Mouse (Mus musculus) hindbrain, postnatal 0 days (tissue): ENCODE data around the gene Psmb2. TPM values are rescaled to one million over a fixed set of nuclear protein-coding genes. Genes with fewer than 3 reads are reported as not detected.

Source experiments
- ATAC-seq: fragments of 200-750 bp; cut with Nextera tagmentation; 2 replicates; pipeline ENCODE4 v1.8.0; 2017; ENCODE audit warnings: mild to moderate bottlenecking, moderate TSS enrichment, moderate library complexity
- DNase-seq: peaks from one replicate; pipeline ENCODE4 v3.0.0-alpha.2; 2015; ENCODE audit warnings: low spot score
- H3K27ac ChIP-seq: fragments of 300-500 bp; sonication (generic); 2 replicates; pipeline ENCODE4 v1.5.1; 2014; ENCODE audit warnings: mild to moderate bottlenecking
- H3K27me3 ChIP-seq: fragments of 300-500 bp; sonication (generic); 2 replicates; pipeline ENCODE4 v1.6.1; 2014; ENCODE audit warnings: low read length, mixed read lengths; ENCODE audit not compliant: insufficient read depth
- H3K36me3 ChIP-seq: fragments of 300-500 bp; sonication (generic); 2 replicates; pipeline ENCODE4 v1.6.1; 2014; ENCODE audit warnings: low read length, mixed read lengths; ENCODE audit not compliant: insufficient read depth
- H3K4me1 ChIP-seq: fragments of 300-500 bp; sonication (generic); 2 replicates; pipeline ENCODE4 v1.6.1; 2014; ENCODE audit warnings: antibody characterized with exemption, low read length, mixed read lengths; ENCODE audit not compliant: insufficient read depth
- H3K4me2 ChIP-seq: fragments of 300-500 bp; sonication (generic); 2 replicates; pipeline ENCODE4 v1.6.1; 2014; ENCODE audit warnings: low read depth, mild to moderate bottlenecking, low read length, moderate library complexity, mixed read lengths
- H3K4me3 ChIP-seq: fragments of 300-500 bp; sonication (generic); 2 replicates; pipeline ENCODE4 v1.5.1; 2014; ENCODE audit warnings: low read length
- H3K9ac ChIP-seq: fragments of 300-500 bp; sonication (generic); replicated peaks from 2 replicates; pipeline ENCODE4 v1.6.1; 2014; ENCODE audit warnings: mild to moderate bottlenecking, low read length, moderate library complexity, mixed read lengths
- H3K9me3 ChIP-seq: fragments of 300-500 bp; sonication (generic); 2 replicates; pipeline ENCODE4 v1.6.1; 2016; ENCODE audit warnings: low read length, mixed read lengths
- CTCF ChIP-seq: IDR thresholded peaks from 2 replicates; pipeline ENCODE4 v1.5.1; 2016; ENCODE audit warnings: antibody characterized with exemption, control low read depth, low read depth
- WGBS: fragments of 180-500 bp; shearing (Covaris S2); extraction: QIAGEN DNeasy Blood & Tissue Kit; methylation state at CpG from one replicate; pipeline ENCODE4 v1.1.7; 2014; 5-methylcytosine and 5-hydroxymethylcytosine counted together
- polyA plus RNA-seq: library from polyadenylated mRNA; unstranded; fragments of >200 nt; fragmentation: Nextera tagmentation; extraction: Ambion mirVana; gene quantifications from 2 replicates; pipeline ENCODE4 v1.2.1, GENCODE M21; 2015
- total RNA-seq: library from RNA; depleted of rRNA; stranded (reverse); fragments of >200 nt; gene quantifications from 2 replicates; pipeline ENCODE4 v1.2.3, GENCODE M21; 2014

The Psmb2 gene
- total and polyA plus RNA-seq, 2 experiments from 2014 or later = 164 to 473 TPM

- peaks cover 16% of the 10 kb centered on the region for H3K4me1 ChIP-seq
- ATAC-seq (no peak), DNase-seq (peak; percentile 76)
- H3K9ac ChIP-seq = no peak overlapping the region
- peak; percentile 80 for TF ChIP-seq CTCF
- H3K4me2 ChIP-seq = no peak overlapping the region
- H3K27ac ChIP-seq = no peak overlapping the region
- peaks cover 26% of the 10 kb centered on the region for H3K36me3 ChIP-seq
- WGBS = 29% methylated on average over 13 of the region's 13 CpGs
- no peak overlapping the region for H3K4me3 ChIP-seq
- H3K27me3 ChIP-seq = no peaks in the 10 kb centered on the region
- no peaks in the 10 kb centered on the region for H3K9me3 ChIP-seq
Measured at GRCm38 (mm10) chr4:126745506-126746193, 68.2 kb downstream of the Psmb2 start.

- no peak overlapping the region for H3K4me3 ChIP-seq
- no peak for ATAC-seq
- no peak overlapping the region for H3K9ac ChIP-seq
- no peaks in the 10 kb centered on the region for H3K9me3 ChIP-seq
- DNase-seq = no peak
- TF ChIP-seq CTCF = no peak
- H3K4me1 ChIP-seq = peaks cover 22% of the 10 kb centered on the region
- H3K36me3 ChIP-seq = peaks cover 26% of the 10 kb centered on the region
- H3K4me2 ChIP-seq = no peak overlapping the region
- 86% methylated on average over 10 of the region's 10 CpGs for WGBS
- H3K27ac ChIP-seq = no peak overlapping the region
- H3K27me3 ChIP-seq = no peaks in the 10 kb centered on the region
Measured at GRCm38 (mm10) chr4:126746194-126746840, 68.9 kb downstream of the Psmb2 start.

DNA sequence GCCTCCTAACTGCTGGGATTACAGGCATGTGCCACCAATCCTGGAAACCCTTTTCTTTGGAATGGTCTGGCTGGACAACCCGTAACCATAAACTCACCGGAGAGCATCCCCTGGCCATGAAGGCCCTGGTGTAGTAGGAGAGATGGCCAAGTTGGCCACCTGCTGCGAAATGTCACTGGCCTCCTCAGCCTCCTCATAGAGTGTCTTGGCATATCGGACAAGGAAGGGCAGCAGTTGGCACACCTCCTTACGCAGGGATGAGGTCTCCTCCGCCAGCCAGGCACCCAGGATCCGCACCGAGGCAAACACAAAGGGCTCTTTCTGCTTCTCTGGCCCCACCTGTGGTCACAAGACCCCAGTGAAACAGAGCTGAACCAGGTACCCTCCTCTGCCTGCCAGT lies 71.0 kb downstream of the Psmb2 start:
- no peak overlapping the region for H3K4me2 ChIP-seq
- H3K27me3 ChIP-seq = no peaks in the 10 kb centered on the region
- H3K36me3 ChIP-seq = peaks cover 26% of the 10 kb centered on the region
- no peak overlapping the region for H3K27ac ChIP-seq
- WGBS = 84% methylated on average over 8 of the region's 8 CpGs
- no peaks in the 10 kb centered on the region for H3K9me3 ChIP-seq
- TF ChIP-seq CTCF = no peak
- no peak for ATAC-seq
- no peak overlapping the region for H3K9ac ChIP-seq
- DNase-seq = no peak
- H3K4me1 ChIP-seq = peaks cover 32% of the 10 kb centered on the region
- no peak overlapping the region for H3K4me3 ChIP-seq

DNA sequence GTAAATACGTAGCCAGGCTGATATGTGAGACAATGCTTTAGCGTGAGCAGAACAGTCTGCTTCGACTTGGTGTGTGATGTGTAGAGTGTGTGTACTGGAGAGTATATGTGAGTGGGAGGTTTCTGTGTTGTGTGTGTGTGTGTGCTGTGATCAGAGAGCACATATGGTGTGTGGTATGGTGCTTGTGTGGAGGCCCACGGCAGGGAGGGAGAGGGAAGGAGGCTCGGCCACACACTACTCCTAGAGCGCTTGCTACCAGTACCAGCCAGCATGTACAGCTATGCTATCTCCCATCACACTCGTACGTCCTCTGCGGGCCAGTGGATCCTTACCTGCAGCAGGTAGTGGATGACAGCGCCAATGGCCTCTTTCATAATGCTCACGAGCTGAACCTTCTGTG lies 72.1 kb downstream of the Psmb2 start:
- peak overlapping the region; percentile 33 for H3K9ac ChIP-seq
- peak overlapping the region; percentile 75 for H3K4me2 ChIP-seq
- WGBS = 73% methylated on average over 11 of the region's 11 CpGs
- no peaks in the 10 kb centered on the region for H3K9me3 ChIP-seq
- H3K36me3 ChIP-seq = peaks cover 21% of the 10 kb centered on the region
- H3K27ac ChIP-seq = no peak overlapping the region
- TF ChIP-seq CTCF = no peak
- no peak for ATAC-seq
- 0 out of 2 replicates have a peak overlapping the region, but pooled peaks have one; percentile 10 for H3K4me3 ChIP-seq
- DNase-seq = no peak
- no peaks in the 10 kb centered on the region for H3K27me3 ChIP-seq
- H3K4me1 ChIP-seq = peaks cover 32% of the 10 kb centered on the region

- Histone ChIP-seq H3K4me2 (peak overlapping the region; percentile 75), H3K27me3 (no peaks in the 10 kb centered on the region), H3K4me3 (peak overlapping the region; percentile 10; the same call in 1 of the 2 replicates), H3K9me3 (no peaks in the 10 kb centered on the region), H3K9ac (peak overlapping the region; percentile 21; the same call in 1 of the 2 replicates), H3K27ac (no peak overlapping the region), H3K36me3 (peaks cover 16% of the 10 kb centered on the region; the same call in 1 of the 2 replicates), H3K4me1 (peaks cover 32% of the 10 kb centered on the region)
- WGBS = 52% methylated on average over 26 of the region's 26 CpGs
- no peak for TF ChIP-seq CTCF
- ATAC-seq (no peak), DNase-seq (peak; percentile 90)
Measured at GRCm38 (mm10) chr4:126750046-126750683, 72.7 kb downstream of the Psmb2 start.

- Histone ChIP-seq H3K36me3 (peaks cover 14% of the 10 kb centered on the region; the same call in 1 of the 2 replicates), H3K9me3 (no peaks in the 10 kb centered on the region), H3K9ac (peak overlapping the region; percentile 91; the same call in 1 of the 2 replicates), H3K27me3 (no peaks in the 10 kb centered on the region), H3K27ac (no peak overlapping the region), H3K4me1 (peaks cover 32% of the 10 kb centered on the region), H3K4me3 (peak overlapping the region; percentile 92), H3K4me2 (peak overlapping the region; percentile 75)
- 60% methylated on average over 8 of the region's 8 CpGs for WGBS
- DNase-seq = no peak
- ATAC-seq = no peak
- TF ChIP-seq CTCF = no peak
Measured at GRCm38 (mm10) chr4:126750863-126751555, 73.6 kb downstream of the Psmb2 start.
